Mouse (Mus musculus): ENCODE results near the gene Nacc2. TPM values are rescaled to one million over a fixed set of nuclear protein-coding genes. Genes with fewer than 3 reads are reported as not detected.

Gene Nacc2
- polyA plus RNA-seq, 1 experiment from 2014 or later: 13.3 TPM

- Histone ChIP-seq H3K4me1 (replicated peaks; ENCODE audit: control insufficient read depth, insufficient read depth, low read length) (no peaks in the 10 kb centered on the region), H3K27me3 (replicated peaks; ENCODE audit: control insufficient read depth, insufficient read depth, low read length) (no peaks in the 10 kb centered on the region), H3K27ac (ENCODE audit: low read length) (no peak overlapping the region), H3K9ac (replicated peaks; ENCODE audit: low read depth, low read length) (no peak overlapping the region), H3K36me3 (ENCODE audit: control insufficient read depth, insufficient read depth) (no peaks in the 10 kb centered on the region), H3K4me3 (replicated peaks; ENCODE audit: low read length) (no peak overlapping the region), H3K9me3 (ENCODE audit: control insufficient read depth, low read length) (no peaks in the 10 kb centered on the region), H3K4me2 (ENCODE audit: low read length) (no peak overlapping the region)
- ATAC-seq: no peak
- 89% methylated on average over 5 of the region's 5 CpGs for WGBS
These were observed 48.5 kb downstream of the Nacc2 start for GRCm38 (mm10) chr2:26074551-26074950.

- H3K4me3 ChIP-seq (replicated peaks; ENCODE audit: low read length): no peak overlapping the region
- WGBS: 86% methylated on average over 1 of the region's 1 CpGs
- ATAC-seq: no peak
These were observed 54.4 kb downstream of the Nacc2 start for GRCm38 (mm10) chr2:26068592-26068991.

GRCm38 (mm10) chr2:26068175-26068574, 54.8 kb downstream of the Nacc2 start:
- H3K4me1 ChIP-seq (replicated peaks; ENCODE audit: control insufficient read depth, insufficient read depth, low read length): peaks cover 17% of the 10 kb centered on the region
- H3K27me3 ChIP-seq (replicated peaks; ENCODE audit: control insufficient read depth, insufficient read depth, low read length): no peaks in the 10 kb centered on the region
- no peak overlapping the region for H3K4me2 ChIP-seq (ENCODE audit: low read length)
- no peak overlapping the region for H3K4me3 ChIP-seq (replicated peaks; ENCODE audit: low read length)
- WGBS: 84% methylated on average over 7 of the region's 7 CpGs
- no peak overlapping the region for H3K27ac ChIP-seq (ENCODE audit: low read length)
- H3K9ac ChIP-seq (replicated peaks; ENCODE audit: low read depth, low read length): no peak overlapping the region
- ATAC-seq: no peak
- no peaks in the 10 kb centered on the region for H3K36me3 ChIP-seq (ENCODE audit: control insufficient read depth, insufficient read depth)
- H3K9me3 ChIP-seq (ENCODE audit: control insufficient read depth, low read length): no peaks in the 10 kb centered on the region

More at GRCm38 (mm10) chr2:26068592-26068991, 54.4 kb downstream of the Nacc2 start:
- Histone ChIP-seq H3K9me3 (ENCODE audit: control insufficient read depth, low read length) (no peaks in the 10 kb centered on the region), H3K9ac (replicated peaks; ENCODE audit: low read depth, low read length) (no peak overlapping the region), H3K27me3 (replicated peaks; ENCODE audit: control insufficient read depth, insufficient read depth, low read length) (no peaks in the 10 kb centered on the region), H3K36me3 (ENCODE audit: control insufficient read depth, insufficient read depth) (no peaks in the 10 kb centered on the region), H3K27ac (ENCODE audit: low read length) (no peak overlapping the region), H3K4me2 (ENCODE audit: low read length) (no peak overlapping the region), H3K4me1 (replicated peaks; ENCODE audit: control insufficient read depth, insufficient read depth, low read length) (peaks cover 17% of the 10 kb centered on the region)

GRCm38 (mm10) chr2:26066527-26066926, 56.5 kb downstream of the Nacc2 start:
- Histone ChIP-seq H3K4me1 (replicated peaks; ENCODE audit: control insufficient read depth, insufficient read depth, low read length) (peaks cover 18% of the 10 kb centered on the region), H3K27me3 (replicated peaks; ENCODE audit: control insufficient read depth, insufficient read depth, low read length) (no peaks in the 10 kb centered on the region), H3K9me3 (ENCODE audit: control insufficient read depth, low read length) (no peaks in the 10 kb centered on the region), H3K27ac (ENCODE audit: low read length) (peak overlapping the region; percentile 73), H3K4me2 (ENCODE audit: low read length) (peak overlapping the region; percentile 28), H3K36me3 (ENCODE audit: control insufficient read depth, insufficient read depth) (no peaks in the 10 kb centered on the region), H3K4me3 (replicated peaks; ENCODE audit: low read length) (no peak overlapping the region), H3K9ac (replicated peaks; ENCODE audit: low read depth, low read length) (peak overlapping the region; percentile 13; the same call in 1 of the 2 replicates)
- peak; percentile 70 for ATAC-seq
- WGBS: 23% methylated on average over 14 of the region's 14 CpGs

- no peaks in the 10 kb centered on the region for H3K9me3 ChIP-seq (ENCODE audit: control insufficient read depth, low read length)
- no peak overlapping the region for H3K9ac ChIP-seq (replicated peaks; ENCODE audit: low read depth, low read length)
- H3K4me1 ChIP-seq (replicated peaks; ENCODE audit: control insufficient read depth, insufficient read depth, low read length): peaks cover 22% of the 10 kb centered on the region
- H3K4me3 ChIP-seq (replicated peaks; ENCODE audit: low read length): no peak overlapping the region
- no peaks in the 10 kb centered on the region for H3K36me3 ChIP-seq (ENCODE audit: control insufficient read depth, insufficient read depth)
- ATAC-seq: no peak
- H3K27me3 ChIP-seq (replicated peaks; ENCODE audit: control insufficient read depth, insufficient read depth, low read length): no peaks in the 10 kb centered on the region
- no peak overlapping the region for H3K4me2 ChIP-seq (ENCODE audit: low read length)
- WGBS: 83% methylated on average over 13 of the region's 13 CpGs
- H3K27ac ChIP-seq (ENCODE audit: low read length): no peak overlapping the region
These were observed 60.1 kb downstream of the Nacc2 start for GRCm38 (mm10) chr2:26062742-26063427.

GRCm38 (mm10) chr2:26062241-26062640, 60.8 kb downstream of the Nacc2 start:
- Histone ChIP-seq H3K27me3 (replicated peaks; ENCODE audit: control insufficient read depth, insufficient read depth, low read length) (no peaks in the 10 kb centered on the region), H3K9me3 (ENCODE audit: control insufficient read depth, low read length) (no peaks in the 10 kb centered on the region), H3K9ac (replicated peaks; ENCODE audit: low read depth, low read length) (no peak overlapping the region), H3K4me2 (ENCODE audit: low read length) (no peak overlapping the region), H3K27ac (ENCODE audit: low read length) (no peak overlapping the region), H3K4me1 (replicated peaks; ENCODE audit: control insufficient read depth, insufficient read depth, low read length) (peaks cover 20% of the 10 kb centered on the region), H3K4me3 (replicated peaks; ENCODE audit: low read length) (no peak overlapping the region), H3K36me3 (ENCODE audit: control insufficient read depth, insufficient read depth) (no peaks in the 10 kb centered on the region)
- no peak for ATAC-seq
- 78% methylated on average over 4 of the region's 4 CpGs for WGBS

GRCm38 (mm10) chr2:26061018-26061666, 61.9 kb downstream of the Nacc2 start:
- ATAC-seq: peak; percentile 61; the same call in 1 of the 2 replicates
- H3K36me3 ChIP-seq (ENCODE audit: control insufficient read depth, insufficient read depth): no peaks in the 10 kb centered on the region
- peaks cover 9% of the 10 kb centered on the region for H3K4me1 ChIP-seq (replicated peaks; ENCODE audit: control insufficient read depth, insufficient read depth, low read length)
- no peaks in the 10 kb centered on the region for H3K9me3 ChIP-seq (ENCODE audit: control insufficient read depth, low read length)
- no peaks in the 10 kb centered on the region for H3K27me3 ChIP-seq (replicated peaks; ENCODE audit: control insufficient read depth, insufficient read depth, low read length)
- no peak overlapping the region for H3K9ac ChIP-seq (replicated peaks; ENCODE audit: low read depth, low read length)
- H3K27ac ChIP-seq (ENCODE audit: low read length): no peak overlapping the region
- no peak overlapping the region for H3K4me3 ChIP-seq (replicated peaks; ENCODE audit: low read length)
- WGBS: 58% methylated on average over 21 of the region's 21 CpGs
- no peak overlapping the region for H3K4me2 ChIP-seq (ENCODE audit: low read length)

GRCm38 (mm10) chr2:26057053-26057452, 66.0 kb downstream of the Nacc2 start:
- no peaks in the 10 kb centered on the region for H3K9me3 ChIP-seq (ENCODE audit: control insufficient read depth, low read length)
- no peak overlapping the region for H3K27ac ChIP-seq (ENCODE audit: low read length)
- H3K4me2 ChIP-seq (ENCODE audit: low read length): no peak overlapping the region
- H3K4me1 ChIP-seq (replicated peaks; ENCODE audit: control insufficient read depth, insufficient read depth, low read length): peaks cover 9% of the 10 kb centered on the region; the same call in 1 of the 2 replicates
- WGBS: 84% methylated on average over 7 of the region's 7 CpGs
- ATAC-seq: no peak
- H3K9ac ChIP-seq (replicated peaks; ENCODE audit: low read depth, low read length): no peak overlapping the region
- H3K36me3 ChIP-seq (ENCODE audit: control insufficient read depth, insufficient read depth): no peaks in the 10 kb centered on the region
- H3K27me3 ChIP-seq (replicated peaks; ENCODE audit: control insufficient read depth, insufficient read depth, low read length): no peaks in the 10 kb centered on the region
- no peak overlapping the region for H3K4me3 ChIP-seq (replicated peaks; ENCODE audit: low read length)

- H3K9ac ChIP-seq (replicated peaks; ENCODE audit: low read depth, low read length): no peak overlapping the region
- no peak overlapping the region for H3K27ac ChIP-seq (ENCODE audit: low read length)
- 70% methylated on average over 5 of the region's 5 CpGs for WGBS
- H3K36me3 ChIP-seq (ENCODE audit: control insufficient read depth, insufficient read depth): no peaks in the 10 kb centered on the region
- H3K27me3 ChIP-seq (replicated peaks; ENCODE audit: control insufficient read depth, insufficient read depth, low read length): no peaks in the 10 kb centered on the region
- no peak for ATAC-seq
- H3K9me3 ChIP-seq (ENCODE audit: control insufficient read depth, low read length): no peaks in the 10 kb centered on the region
- no peak overlapping the region for H3K4me3 ChIP-seq (replicated peaks; ENCODE audit: low read length)
- peaks cover 5% of the 10 kb centered on the region; the same call in 1 of the 2 replicates for H3K4me1 ChIP-seq (replicated peaks; ENCODE audit: control insufficient read depth, insufficient read depth, low read length)
- no peak overlapping the region for H3K4me2 ChIP-seq (ENCODE audit: low read length)
These were observed 66.8 kb downstream of the Nacc2 start for GRCm38 (mm10) chr2:26056226-26056625.

All from forebrain, embryonic 16.5 days (tissue).